Mouse (Mus musculus) frontal cortex, postnatal 25 days (tissue): ENCODE results near the gene Stk32c.

ENCODE experiments used
- DNase-seq, 2 experiments: peaks; one replicate each; pipeline ENCODE4 v3.0.0; 2022; ENCODE audit warnings: low spot score in 2 of 2

Gene Stk32c

GRCm38 (mm10) chr7:139143785-139144184 is 69.3 kb downstream of the Stk32c start:
- no peak for DNase-seq

GRCm38 (mm10) chr7:139139921-139140461 is 73.1 kb downstream of the Stk32c start:
- no peak for DNase-seq

- DNase-seq, result no peak
These were observed 76.1 kb downstream of the Stk32c start for GRCm38 (mm10) chr7:139136906-139137491.

- no peak for DNase-seq
These were observed 77.9 kb downstream of the Stk32c start for GRCm38 (mm10) chr7:139135236-139135635.

GRCm38 (mm10) chr7:139133446-139133845 is 79.7 kb downstream of the Stk32c start:
- DNase-seq, result no peak

- DNase-seq, result no peak
These were observed 81.6 kb downstream of the Stk32c start for GRCm38 (mm10) chr7:139131538-139131937.

GRCm38 (mm10) chr7:139130361-139130760 is 82.7 kb downstream of the Stk32c start:
- no peak for DNase-seq

- no peak for DNase-seq
These were observed 84.1 kb downstream of the Stk32c start for GRCm38 (mm10) chr7:139128994-139129393.

- DNase-seq, result no peak
These were observed 86.6 kb downstream of the Stk32c start for GRCm38 (mm10) chr7:139126549-139126948.

GRCm38 (mm10) chr7:139125881-139126280 is 87.2 kb downstream of the Stk32c start:
- no peak for DNase-seq

GRCm38 (mm10) chr7:139119775-139120153 is 93.3 kb downstream of the Stk32c start:
- no peak for DNase-seq

- DNase-seq, result peak; percentile 83 to 92
These were observed 93.8 kb downstream of the Stk32c start for GRCm38 (mm10) chr7:139119152-139119774.

- DNase-seq, result no peak
These were observed 105.0 kb downstream of the Stk32c start for GRCm38 (mm10) chr7:139107908-139108650.

- DNase-seq, result no peak
These were observed 107.4 kb downstream of the Stk32c start for GRCm38 (mm10) chr7:139105705-139106104.

GRCm38 (mm10) chr7:139105076-139105475 is 108.0 kb downstream of the Stk32c start:
- DNase-seq, result no peak

- DNase-seq, result no peak
These were observed 109.1 kb downstream of the Stk32c start for GRCm38 (mm10) chr7:139103960-139104381.

GRCm38 (mm10) chr7:139101826-139102225 is 111.3 kb downstream of the Stk32c start:
- no peak for DNase-seq

GRCm38 (mm10) chr7:139101286-139101804 is 111.8 kb downstream of the Stk32c start:
- DNase-seq, result no peak

GRCm38 (mm10) chr7:139100531-139101095 is 112.5 kb downstream of the Stk32c start:
- no peak for DNase-seq

- DNase-seq, result no peak
These were observed 116.7 kb downstream of the Stk32c start for GRCm38 (mm10) chr7:139096399-139096798.

GRCm38 (mm10) chr7:139095282-139095681 is 117.8 kb downstream of the Stk32c start:
- DNase-seq, result no peak

GRCm38 (mm10) chr7:139094761-139095160 is 118.3 kb downstream of the Stk32c start:
- DNase-seq, result no peak
